ENCODE assay signal across 24 mouse cellular contexts in genomic region chr7:118925547-118925946, GRCm38 (mm10).
DNase-seq lines count a peak whose midpoint lies in the region; ATAC-seq and TF ChIP-seq lines count a peak whose summit lies in the region.
"Had no signal": no experiment of that assay in that cellular context is flagged by ENCODE, and none has a peak within 500 bp of the region (broad histone marks: within the 10 kb centered on the region; RNA-seq: fewer than 3 reads in every experiment).

No protein-coding gene starts in this region.

- no peaks in the 10 kb centered on the region for H3K36me3 ChIP-seq in lung, postnatal 0 days (ENCODE audit: insufficient read depth, low read length)
- H3K36me3 ChIP-seq: embryonic facial prominence, embryonic 10.5 days; embryonic facial prominence, embryonic 12.5 days; forebrain, embryonic 15.5 days; G1E had no signal

- TF ChIP-seq POLR2A in lung, adult 2 months (IDR thresholded peaks at IDR 0.05; ENCODE audit: borderline replicate concordance, extremely low read depth, low read depth, low read length), result no peak

- DNase-seq in gastrocnemius, adult 2 months, result no peak
- DNase-seq in gastrocnemius, postnatal 25 days, result no peak
- peak; percentile 44 for DNase-seq in lung, postnatal 0 days (ENCODE audit: low spot score)
- DNase-seq in lung, postnatal 4 days, result no peak
- DNase-seq in lung, postnatal 36 days, result peak; percentile 66
- no peak for DNase-seq in lung, adult 2 months
- DNase-seq: adrenal gland, adult 8-10 months; adrenal gland, postnatal 14 days; adrenal gland, postnatal 36 days; B cell, adult 2 months; cerebellum, adult 11-12 months; cerebellum, adult 2 months; cerebellum, adult 9-10 months; cerebellum, postnatal 10 days; cerebellum, postnatal 25 days had no signal

- no peak for TF ChIP-seq CTCF in gastrocnemius, adult 2 months (IDR thresholded peaks at IDR 0.05)
- TF ChIP-seq CTCF in lung, postnatal 0 days (IDR thresholded peaks at IDR 0.05), result no peak
- no peak for TF ChIP-seq CTCF in lung, adult 2 months (IDR thresholded peaks at IDR 0.05; ENCODE audit: insufficient read depth, low read length)

- no peak overlapping the region for H3K9ac ChIP-seq in lung, postnatal 0 days (replicated peaks; ENCODE audit: low read depth)
- H3K9ac ChIP-seq: embryonic facial prominence, embryonic 12.5 days; forebrain, embryonic 13.5 days; forebrain, embryonic 15.5 days had no signal

- no peak for ATAC-seq in lung, postnatal 0 days
- ATAC-seq: activated CD4-positive, CD25-positive, alpha-beta regulatory T cell, adult 4 months; CD4-positive, CD25-positive, alpha-beta regulatory T cell, adult 4 months; forebrain, embryonic 13.5 days; forebrain, embryonic 15.5 days; Patski had no signal

- H3K9me3 ChIP-seq in lung, postnatal 0 days (ENCODE audit: low read length), result no peaks in the 10 kb centered on the region
- H3K9me3 ChIP-seq: embryonic facial prominence, embryonic 10.5 days; embryonic facial prominence, embryonic 12.5 days; forebrain, embryonic 13.5 days; forebrain, embryonic 15.5 days; G1E had no signal

- H3K4me3 ChIP-seq in gastrocnemius, adult 2 months, result peak overlapping the region; percentile 56
- H3K4me3 ChIP-seq in lung, postnatal 0 days (ENCODE audit: low read depth, low read length), result no peak overlapping the region
- no peak overlapping the region for H3K4me3 ChIP-seq in lung, adult 2 months (replicated peaks; ENCODE audit: extremely low read depth, low read depth, low read length)
- H3K4me3 ChIP-seq: embryonic facial prominence, embryonic 10.5 days; embryonic facial prominence, embryonic 12.5 days; forebrain, embryonic 13.5 days; forebrain, embryonic 15.5 days had no signal

- no peak overlapping the region for H3K4me2 ChIP-seq in lung, postnatal 0 days (replicated peaks; ENCODE audit: low read depth, low read length)
- H3K4me2 ChIP-seq: embryonic facial prominence, embryonic 12.5 days; forebrain, embryonic 13.5 days; forebrain, embryonic 15.5 days had no signal

- TF ChIP-seq EP300 in lung, postnatal 0 days (IDR thresholded peaks at IDR 0.05), result no peak

- no peaks in the 10 kb centered on the region for H3K27me3 ChIP-seq in lung, postnatal 0 days (replicated peaks; ENCODE audit: insufficient read depth, low read length)
- H3K27me3 ChIP-seq: CH12.LX; embryonic facial prominence, embryonic 12.5 days; forebrain, embryonic 13.5 days; forebrain, embryonic 15.5 days; Patski had no signal

- WGBS in lung, postnatal 0 days, result 54% methylated on average over 3 of the region's 3 CpGs
- 68% methylated on average over 3 of the region's 3 CpGs for WGBS in lung, adult 2 months

- peak overlapping the region; percentile 83 for H3K27ac ChIP-seq in gastrocnemius, adult 2 months
- no peak overlapping the region for H3K27ac ChIP-seq in lung, postnatal 0 days (ENCODE audit: low read length)
- H3K27ac ChIP-seq: embryonic facial prominence, embryonic 10.5 days; embryonic facial prominence, embryonic 12.5 days; forebrain, embryonic 13.5 days; forebrain, embryonic 15.5 days had no signal

- intact Hi-C loops in gastrocnemius, adult 2 months (cut with DNase I), result loop anchor here (5.0 kb wide), 1 partner anchor 57 kb away; no protein-coding TSS in a partner anchor

- H3K4me1 ChIP-seq in lung, postnatal 0 days (ENCODE audit: insufficient read depth, low read depth, low read length), result peaks cover 4% of the 10 kb centered on the region; the same call in 1 of the 2 replicates
- peaks cover 7% of the 10 kb centered on the region; the same call in 1 of the 2 replicates for H3K4me1 ChIP-seq in lung, adult 2 months (ENCODE audit: control insufficient read depth, insufficient read depth, low read length)

Comparison
In these comparisons a context has a peak if more than half of its experiments do, and no peak if none do; other contexts are left out.
1. DNase-seq: peak in lung, postnatal 0 days (single experiment) and lung, postnatal 36 days (single experiment); none in gastrocnemius, adult 2 months (single experiment), gastrocnemius, postnatal 25 days (single experiment), lung, postnatal 4 days (0 of 2) and lung, adult 2 months (single experiment).